Mouse (Mus musculus) CD4-positive, CD25-positive, alpha-beta regulatory T cell (primary cell): Measurements from ENCODE around the gene Agtrap. TPM values are rescaled to one million over a fixed set of nuclear protein-coding genes. Genes with fewer than 3 reads are reported as not detected.

Experiments used
- polyA plus RNA-seq: library from polyadenylated mRNA; unstranded; fragments of 100-300 nt; shearing (Covaris generic); gene quantifications from one replicate; pipeline ENCODE4 v1.2.1, GENCODE M21; 2017

Agtrap gene
- 18.2 TPM for polyA plus RNA-seq

GRCm38 (mm10) chr4:148087907-148088527 is at the start of gene Agtrap:
Gene Agtrap (minus strand): TSS chr4:148088031.

GRCm38 (mm10) chr4:148130561-148131413 is 43.0 kb upstream of the Agtrap start, which contains the start of gene Draxin:
Gene Draxin (minus strand): TSS chr4:148130698.

GRCm38 (mm10) chr4:148130133-148130532 is 42.3 kb upstream of the Agtrap start, which contains the start of gene Mad2l2:
Gene Mad2l2 (plus strand): TSS chr4:148130384.

GRCm38 (mm10) chr4:148038600-148039253 is 49.1 kb downstream of the Agtrap start, which contains the start of the genes Clcn6 and Mthfr:
Gene Clcn6 (minus strand): TSS chr4:148038821.
Gene Mthfr (plus strand): TSS chr4:148039077.

Other genes with a start within 250 kb of the Agtrap start
- 4.5 TPM for gene Zfp933, start 239.7 kb downstream of the Agtrap start, polyA plus RNA-seq
- 123 TPM for gene Miip, start 219.2 kb downstream of the Agtrap start, polyA plus RNA-seq
- 5.2 TPM for gene Fv1, start 219.1 kb downstream of the Agtrap start, polyA plus RNA-seq
- gene Mfn2, start 183.3 kb downstream of the Agtrap start, polyA plus RNA-seq: 34.6 TPM
- 10.4 TPM for gene Plod1, start 151.3 kb downstream of the Agtrap start, polyA plus RNA-seq
- gene 2510039O18Rik, start 147.1 kb downstream of the Agtrap start, polyA plus RNA-seq: 114 TPM
- gene Nppb, start 102.2 kb downstream of the Agtrap start, polyA plus RNA-seq: not detected
- gene Nppa, start 87.3 kb downstream of the Agtrap start, polyA plus RNA-seq: not detected
- 7.3 TPM for gene Clcn6, start 49.2 kb downstream of the Agtrap start, polyA plus RNA-seq
- gene Mthfr, start 49.0 kb downstream of the Agtrap start, polyA plus RNA-seq: 15.8 TPM
- 44.4 TPM for gene Mad2l2, start 42.4 kb upstream of the Agtrap start, polyA plus RNA-seq
- not detected for gene Draxin, start 42.7 kb upstream of the Agtrap start, polyA plus RNA-seq
- 52.5 TPM for gene Fbxo6, start 64.1 kb upstream of the Agtrap start, polyA plus RNA-seq
- gene Fbxo44, start 72.5 kb upstream of the Agtrap start, polyA plus RNA-seq: 2.7 TPM
- gene Fbxo2, start 72.6 kb upstream of the Agtrap start, polyA plus RNA-seq: not detected
- not detected for gene Disp3, start 199.9 kb upstream of the Agtrap start, polyA plus RNA-seq